Mouse (Mus musculus): Measurements from ENCODE around the gene Pced1b.

DNA sequence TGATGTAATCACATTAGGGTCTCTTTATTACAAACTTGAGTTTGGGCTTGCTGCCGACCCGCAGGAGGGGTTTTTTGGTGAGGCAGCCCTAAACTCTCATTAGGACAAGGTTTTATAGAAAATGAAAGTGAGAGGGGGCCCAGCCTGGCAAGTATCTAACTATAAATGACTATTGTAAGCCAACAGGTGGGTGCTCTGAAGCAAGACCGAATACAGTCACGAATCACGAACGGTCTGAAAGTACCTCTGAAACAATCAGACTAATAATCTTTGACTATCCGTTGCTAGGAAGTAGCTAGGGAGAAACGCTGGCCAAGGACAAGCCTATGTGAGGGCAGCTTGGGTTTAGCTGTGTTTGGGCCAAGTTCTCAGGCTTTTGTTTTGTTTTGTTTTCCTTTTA is 12.4 kb downstream of the Pced1b start:
- TF ChIP-seq POLR2A (IDR thresholded peaks at IDR 0.05; ENCODE audit: borderline replicate concordance, low read depth, low read length) (no peak), CTCF (IDR thresholded peaks at IDR 0.05; ENCODE audit: low read depth, low read length) (no peak)
